Mouse (Mus musculus) forebrain, embryonic 10.5 days (tissue): ENCODE results near the gene Bsg. TPM values are rescaled to one million over a fixed set of nuclear protein-coding genes. Genes with fewer than 3 reads are reported as not detected.

Experiments used
- DNase-seq: peaks from one replicate; pipeline ENCODE4 v3.0.0-alpha.2; 2017; ENCODE audit warnings: low spot score; ENCODE audit errors: extremely low spot score
- H3K27ac ChIP-seq: fragments of 300-500 bp; sonication (generic); 2 replicates; pipeline ENCODE4 v1.5.1; 2016; ENCODE audit warnings: mild to moderate bottlenecking
- H3K27me3 ChIP-seq: fragments of 300-500 bp; sonication (generic); 2 replicates; pipeline ENCODE4 v1.6.1; 2016; ENCODE audit warnings: mild to moderate bottlenecking; ENCODE audit not compliant: poor library complexity, severe bottlenecking
- H3K36me3 ChIP-seq: fragments of 300-500 bp; sonication (generic); replicated peaks from 2 replicates; pipeline ENCODE4 v1.6.1; 2016; ENCODE audit warnings: mild to moderate bottlenecking, moderate library complexity
- H3K4me1 ChIP-seq: fragments of 300-500 bp; sonication (generic); 2 replicates; pipeline ENCODE4 v1.6.1; 2016
- H3K4me3 ChIP-seq: fragments of 300-500 bp; sonication (generic); 2 replicates; pipeline ENCODE4 v1.5.1; 2016; ENCODE audit warnings: mild to moderate bottlenecking, moderate library complexity
- H3K9me3 ChIP-seq: fragments of 300-500 bp; sonication (generic); 2 replicates; pipeline ENCODE4 v1.6.1; 2016; ENCODE audit warnings: mild to moderate bottlenecking, moderate library complexity
- WGBS: fragments of 180-500 bp; shearing (Covaris S2); methylation state at CpG from one replicate; pipeline ENCODE4 v1.1.7; 2016; 5-methylcytosine and 5-hydroxymethylcytosine counted together
- polyA plus RNA-seq: library from polyadenylated mRNA; unstranded; fragments of >200 nt; fragmentation: Nextera tagmentation; extraction: Ambion mirVana; gene quantifications from 2 replicates; pipeline ENCODE4 v1.2.1, GENCODE M21; 2016

Gene Bsg
- polyA plus RNA-seq, 1 experiment from 2014 or later, result 598 TPM

GRCm38 (mm10) chr10:79684770-79685600, 19.3 kb upstream of the Bsg start:
- H3K4me1 ChIP-seq, result peaks cover 36% of the 10 kb centered on the region
- H3K36me3 ChIP-seq, result peaks cover 62% of the 10 kb centered on the region
- H3K27me3 ChIP-seq, result no peaks in the 10 kb centered on the region
- H3K4me3 ChIP-seq, result no peak overlapping the region
- WGBS, result 95% methylated on average over 25 of the region's 25 CpGs
- no peak overlapping the region for H3K27ac ChIP-seq
- H3K9me3 ChIP-seq, result no peaks in the 10 kb centered on the region
- DNase-seq, result no peak

- WGBS, result 92% methylated on average over 2 of the region's 2 CpGs
- no peaks in the 10 kb centered on the region for H3K9me3 ChIP-seq
- DNase-seq, result no peak
- H3K36me3 ChIP-seq, result peaks cover 64% of the 10 kb centered on the region
- peaks cover 26% of the 10 kb centered on the region for H3K4me1 ChIP-seq
- no peak overlapping the region for H3K4me3 ChIP-seq
- H3K27me3 ChIP-seq, result no peaks in the 10 kb centered on the region
- H3K27ac ChIP-seq, result no peak overlapping the region
These were observed 18.1 kb upstream of the Bsg start for GRCm38 (mm10) chr10:79686219-79686618.

GRCm38 (mm10) chr10:79686691-79687090, 17.6 kb upstream of the Bsg start:
- no peak overlapping the region for H3K27ac ChIP-seq
- peaks cover under 1% of the 10 kb centered on the region; the same call in 1 of the 2 replicates for H3K9me3 ChIP-seq
- no peak overlapping the region for H3K4me3 ChIP-seq
- H3K27me3 ChIP-seq, result no peaks in the 10 kb centered on the region
- WGBS, result 96% methylated on average over 1 of the region's 1 CpGs
- peaks cover 22% of the 10 kb centered on the region for H3K4me1 ChIP-seq
- DNase-seq, result no peak
- peaks cover 64% of the 10 kb centered on the region for H3K36me3 ChIP-seq

GRCm38 (mm10) chr10:79687513-79687912, 16.8 kb upstream of the Bsg start:
- DNase-seq, result no peak
- H3K9me3 ChIP-seq, result peaks cover 7% of the 10 kb centered on the region
- H3K27me3 ChIP-seq, result no peaks in the 10 kb centered on the region
- H3K4me3 ChIP-seq, result no peak overlapping the region
- peaks cover 69% of the 10 kb centered on the region for H3K36me3 ChIP-seq
- no peak overlapping the region for H3K27ac ChIP-seq
- peaks cover 19% of the 10 kb centered on the region for H3K4me1 ChIP-seq
- WGBS, result 98% methylated on average over 6 of the region's 6 CpGs

- Histone ChIP-seq H3K4me1 (peaks cover 9% of the 10 kb centered on the region), H3K36me3 (peaks cover 69% of the 10 kb centered on the region), H3K4me3 (no peak within 1 kb of the TSS), H3K27ac (no peak within 1 kb of the TSS), H3K9me3 (peaks cover 7% of the 10 kb centered on the region), H3K27me3 (no peaks in the 10 kb centered on the region)
- 89% methylated on average over 4 of the region's 4 CpGs for WGBS
- no peak for DNase-seq
These were observed 15.6 kb upstream of the Bsg start, which contains the start of gene Gzmm for GRCm38 (mm10) chr10:79688720-79689119. Gene Gzmm (plus strand): TSS chr10:79689020.

GRCm38 (mm10) chr10:79689178-79689577, 15.1 kb upstream of the Bsg start:
- Histone ChIP-seq H3K27me3 (no peaks in the 10 kb centered on the region), H3K4me3 (no peak overlapping the region), H3K36me3 (peaks cover 64% of the 10 kb centered on the region), H3K27ac (no peak overlapping the region), H3K9me3 (peaks cover 7% of the 10 kb centered on the region), H3K4me1 (peaks cover 4% of the 10 kb centered on the region)
- DNase-seq, result no peak
- WGBS, result 93% methylated on average over 3 of the region's 3 CpGs

- Histone ChIP-seq H3K9me3 (peaks cover 7% of the 10 kb centered on the region), H3K36me3 (peaks cover 35% of the 10 kb centered on the region), H3K4me1 (peaks cover 15% of the 10 kb centered on the region), H3K4me3 (no peak overlapping the region), H3K27me3 (no peaks in the 10 kb centered on the region), H3K27ac (no peak overlapping the region)
- 98% methylated on average over 2 of the region's 2 CpGs for WGBS
- no peak for DNase-seq
These were observed 12.2 kb upstream of the Bsg start for GRCm38 (mm10) chr10:79691986-79692548.

- H3K27me3 ChIP-seq, result no peaks in the 10 kb centered on the region
- H3K4me3 ChIP-seq, result no peak overlapping the region
- H3K4me1 ChIP-seq, result peaks cover 15% of the 10 kb centered on the region
- peaks cover 7% of the 10 kb centered on the region for H3K9me3 ChIP-seq
- no peak overlapping the region; the same call in 1 of the 2 replicates for H3K27ac ChIP-seq
- WGBS, result 80% methylated on average over 12 of the region's 12 CpGs
- no peak for DNase-seq
- H3K36me3 ChIP-seq, result peaks cover 18% of the 10 kb centered on the region
These were observed 10.5 kb upstream of the Bsg start for GRCm38 (mm10) chr10:79693580-79694378.

GRCm38 (mm10) chr10:79694379-79694655, 10.0 kb upstream of the Bsg start:
- H3K27me3 ChIP-seq, result no peaks in the 10 kb centered on the region
- peaks cover 7% of the 10 kb centered on the region for H3K9me3 ChIP-seq
- no peak overlapping the region for H3K27ac ChIP-seq
- H3K4me1 ChIP-seq, result peaks cover 15% of the 10 kb centered on the region
- WGBS, result 89% methylated on average over 6 of the region's 6 CpGs
- peaks cover 13% of the 10 kb centered on the region for H3K36me3 ChIP-seq
- no peak overlapping the region for H3K4me3 ChIP-seq
- DNase-seq, result no peak

- peaks cover 7% of the 10 kb centered on the region for H3K9me3 ChIP-seq
- DNase-seq, result peak; percentile 70
- 0 out of 2 replicates have a peak overlapping the region, but pooled peaks have one; percentile 2 for H3K4me3 ChIP-seq
- peak overlapping the region; percentile 40; the same call in 1 of the 2 replicates for H3K27ac ChIP-seq
- peaks cover 15% of the 10 kb centered on the region for H3K4me1 ChIP-seq
- 69% methylated on average over 13 of the region's 13 CpGs for WGBS
- H3K27me3 ChIP-seq, result no peaks in the 10 kb centered on the region
- peaks cover 5% of the 10 kb centered on the region; the same call in 1 of the 2 replicates for H3K36me3 ChIP-seq
These were observed 8.8 kb upstream of the Bsg start for GRCm38 (mm10) chr10:79695231-79696128.

GRCm38 (mm10) chr10:79696129-79696651, 8.1 kb upstream of the Bsg start:
- Histone ChIP-seq H3K27ac (peak overlapping the region; percentile 40; the same call in 1 of the 2 replicates), H3K4me3 (no peak overlapping the region), H3K27me3 (no peaks in the 10 kb centered on the region), H3K9me3 (peaks cover 7% of the 10 kb centered on the region), H3K36me3 (peaks cover 5% of the 10 kb centered on the region; the same call in 1 of the 2 replicates), H3K4me1 (peaks cover 22% of the 10 kb centered on the region)
- no peak for DNase-seq
- whole genome bisulfite sequencing, result 62% methylated on average over 9 of the region's 9 CpGs

GRCm38 (mm10) chr10:79697916-79698315, 6.4 kb upstream of the Bsg start:
- H3K9me3 ChIP-seq, result no peaks in the 10 kb centered on the region
- 84% methylated on average over 6 of the region's 6 CpGs for WGBS
- no peaks in the 10 kb centered on the region for H3K36me3 ChIP-seq
- no peak overlapping the region for H3K27ac ChIP-seq
- DNase-seq, result no peak
- H3K4me3 ChIP-seq, result no peak overlapping the region
- no peaks in the 10 kb centered on the region for H3K27me3 ChIP-seq
- H3K4me1 ChIP-seq, result peaks cover 31% of the 10 kb centered on the region
